ENCODE assay signal across 10 mouse cellular contexts in genomic region chr5:26903786-26904185, GRCm38 (mm10).
DNase-seq lines count a peak whose midpoint lies in the region; ATAC-seq and TF ChIP-seq lines count a peak whose summit lies in the region.
"Had no signal": no experiment of that assay in that cellular context is flagged by ENCODE, and none has a peak within 500 bp of the region (broad histone marks: within the 10 kb centered on the region; RNA-seq: fewer than 3 reads in every experiment).

No protein-coding gene starts in this region.

- H3K27me3 ChIP-seq in kidney, embryonic 14.5 days (ENCODE audit: control insufficient read depth, insufficient read depth, low read length), result no peaks in the 10 kb centered on the region
- no peaks in the 10 kb centered on the region for H3K27me3 ChIP-seq in cerebellum, adult 2 months (ENCODE audit: control insufficient read depth, insufficient read depth, low read length)
- H3K27me3 ChIP-seq in forebrain, embryonic 16.5 days (replicated peaks; ENCODE audit: control insufficient read depth, insufficient read depth, low read length), result no peaks in the 10 kb centered on the region
- H3K27me3 ChIP-seq in neural tube, embryonic 14.5 days (ENCODE audit: control insufficient read depth, insufficient read depth, low read length), result no peaks in the 10 kb centered on the region
- H3K27me3 ChIP-seq: Patski had no signal

- no peak for TF ChIP-seq POLR2A in cerebellum, adult 2 months (IDR thresholded peaks at IDR 0.05; ENCODE audit: borderline replicate concordance, insufficient read depth, low read length)

- 0 out of 2 replicates have a peak, but pooled peaks have one; percentile 9 for ATAC-seq in kidney, embryonic 14.5 days (ENCODE audit: low FRiP score, low TSS enrichment)
- ATAC-seq in forebrain, embryonic 16.5 days, result peak; percentile 43
- peak; percentile 41 for ATAC-seq in neural tube, embryonic 14.5 days (ENCODE audit: low read depth)
- ATAC-seq: Patski had no signal

- no peak for DNase-seq in kidney, adult 11 months
- DNase-seq in cerebellum, adult 2 months, result peak; percentile 77 to 79
- peak; percentile 28 to 40 for DNase-seq in layer of hippocampus, postnatal 25 days (ENCODE audit: extremely low spot score in 1 of 2, low spot score in 1 of 2)
- no peak for DNase-seq in spleen, postnatal 10 days (ENCODE audit: low spot score in 2 of 2)
- no peak for DNase-seq in urinary bladder, adult 18-20 months (ENCODE audit: low spot score in 2 of 2)

- peak; percentile 83 for TF ChIP-seq CTCF in cerebellum, adult 2 months (IDR thresholded peaks at IDR 0.05; ENCODE audit: borderline replicate concordance, insufficient read depth, low read depth, low read length)

- no peak overlapping the region for H3K4me3 ChIP-seq in kidney, embryonic 14.5 days (ENCODE audit: low read length)
- H3K4me3 ChIP-seq in cerebellum, adult 2 months (replicated peaks; ENCODE audit: insufficient read depth, low read depth, low read length), result peak overlapping the region; percentile 63
- peak overlapping the region; percentile 50 for H3K4me3 ChIP-seq in forebrain, embryonic 16.5 days (replicated peaks; ENCODE audit: low read length)
- H3K4me3 ChIP-seq in neural tube, embryonic 14.5 days (ENCODE audit: low read depth, low read length), result peak overlapping the region; percentile 38

- H3K27ac ChIP-seq in kidney, embryonic 14.5 days (ENCODE audit: low read depth, low read length), result no peak overlapping the region
- peak overlapping the region; percentile 65 for H3K27ac ChIP-seq in cerebellum, adult 2 months (ENCODE audit: insufficient read depth, low read length)
- peak overlapping the region; percentile 49; the same call in 1 of the 2 replicates for H3K27ac ChIP-seq in forebrain, embryonic 16.5 days (ENCODE audit: low read length)
- H3K27ac ChIP-seq in neural tube, embryonic 14.5 days (ENCODE audit: low read depth, low read length), result peak overlapping the region; percentile 23
- H3K27ac ChIP-seq: liver, embryonic 14.5 days had no signal

- H3K36me3 ChIP-seq in kidney, embryonic 14.5 days (ENCODE audit: control insufficient read depth, insufficient read depth, low read length), result no peaks in the 10 kb centered on the region
- no peaks in the 10 kb centered on the region for H3K36me3 ChIP-seq in forebrain, embryonic 16.5 days (ENCODE audit: control insufficient read depth, insufficient read depth)
- H3K36me3 ChIP-seq in neural tube, embryonic 14.5 days (ENCODE audit: control insufficient read depth, insufficient read depth, low read length), result no peaks in the 10 kb centered on the region

- H3K9ac ChIP-seq in kidney, embryonic 14.5 days (ENCODE audit: low read depth, low read length), result no peak overlapping the region
- H3K9ac ChIP-seq in forebrain, embryonic 16.5 days (replicated peaks; ENCODE audit: low read depth, low read length), result peak overlapping the region; percentile 65; the same call in 1 of the 2 replicates
- H3K9ac ChIP-seq in neural tube, embryonic 14.5 days (replicated peaks; ENCODE audit: low read depth, low read length), result 0 out of 2 replicates have a peak overlapping the region, but pooled peaks have one; percentile 55
- H3K9ac ChIP-seq: liver, embryonic 14.5 days had no signal

- H3K4me2 ChIP-seq in kidney, embryonic 14.5 days (replicated peaks; ENCODE audit: low read depth, low read length), result peak overlapping the region; percentile 54; the same call in 1 of the 2 replicates
- H3K4me2 ChIP-seq in forebrain, embryonic 16.5 days (ENCODE audit: low read length), result peak overlapping the region; percentile 71
- H3K4me2 ChIP-seq in neural tube, embryonic 14.5 days (ENCODE audit: low read depth, low read length), result peak overlapping the region; percentile 46

- WGBS in kidney, embryonic 14.5 days, result 9% methylated on average over 9 of the region's 9 CpGs
- 7% methylated on average over 9 of the region's 9 CpGs for WGBS in cerebellum, adult 2 months
- WGBS in forebrain, embryonic 16.5 days, result 3% methylated on average over 9 of the region's 9 CpGs
- 4% methylated on average over 9 of the region's 9 CpGs for WGBS in neural tube, embryonic 14.5 days

- H3K4me1 ChIP-seq in kidney, embryonic 14.5 days (ENCODE audit: control insufficient read depth, insufficient read depth, low read length), result no peaks in the 10 kb centered on the region
- H3K4me1 ChIP-seq in cerebellum, adult 2 months (ENCODE audit: control insufficient read depth, insufficient read depth, low read length), result no peaks in the 10 kb centered on the region; the same call in 1 of the 2 replicates
- peaks cover 14% of the 10 kb centered on the region for H3K4me1 ChIP-seq in forebrain, embryonic 16.5 days (replicated peaks; ENCODE audit: control insufficient read depth, insufficient read depth, low read length)
- H3K4me1 ChIP-seq in neural tube, embryonic 14.5 days (ENCODE audit: control insufficient read depth, insufficient read depth, low read length), result peaks cover 12% of the 10 kb centered on the region; the same call in 1 of the 2 replicates

- no peaks in the 10 kb centered on the region for H3K9me3 ChIP-seq in kidney, embryonic 14.5 days (ENCODE audit: control insufficient read depth, low read length)
- no peaks in the 10 kb centered on the region for H3K9me3 ChIP-seq in forebrain, embryonic 16.5 days (ENCODE audit: control insufficient read depth, low read length)
- no peaks in the 10 kb centered on the region for H3K9me3 ChIP-seq in neural tube, embryonic 14.5 days (ENCODE audit: control insufficient read depth, low read length)

Comparison
In these comparisons a context has a peak if more than half of its experiments do, and no peak if none do; other contexts are left out.
1. DNase-seq: peak in cerebellum, adult 2 months (2 of 2) and layer of hippocampus, postnatal 25 days (2 of 2); none in kidney, adult 11 months (single experiment), spleen, postnatal 10 days (0 of 2) and urinary bladder, adult 18-20 months (0 of 2).
2. Peak in every context shown above with its lines, with median percentiles within 50 percentile points of each other: ATAC-seq and H3K4me2 ChIP-seq.